Mouse (Mus musculus): Measurements from ENCODE around the gene Vmn1r234. TPM values are rescaled to one million over a fixed set of nuclear protein-coding genes. Genes with fewer than 3 reads are reported as not detected.
"Not testable (repeated sequence)": the region's sequence is repeated elsewhere in the genome, so short reads cannot be mapped to it uniquely, and the experiment has no call there.

The Vmn1r234 gene
- total RNA-seq (2021) = not detected
- not detected in 2 replicates for polyA plus RNA-seq (2012; rRNA removed)
- long read RNA-seq = 0 reads

- no peak for DNase-seq
These were observed at the start of gene Vmn1r234 for GRCm38 (mm10) chr17:21225787-21226186. Vmn1r234 (plus strand) TSS chr17:21226087.

GRCm38 (mm10) chr17:21211081-21211480 lies 14.8 kb upstream of the Vmn1r234 start:
- DNase-seq = not testable (repeated sequence)

- DNase-seq = peak; percentile 27
These were observed 5.8 kb downstream of the Vmn1r234 start for GRCm38 (mm10) chr17:21231654-21232053.

GRCm38 (mm10) chr17:21256111-21256510 lies 30.2 kb downstream of the Vmn1r234 start, which contains the start of gene Vmn1r235:
Vmn1r235 (plus strand) TSS chr17:21256411.
- no peak for DNase-seq

DNA sequence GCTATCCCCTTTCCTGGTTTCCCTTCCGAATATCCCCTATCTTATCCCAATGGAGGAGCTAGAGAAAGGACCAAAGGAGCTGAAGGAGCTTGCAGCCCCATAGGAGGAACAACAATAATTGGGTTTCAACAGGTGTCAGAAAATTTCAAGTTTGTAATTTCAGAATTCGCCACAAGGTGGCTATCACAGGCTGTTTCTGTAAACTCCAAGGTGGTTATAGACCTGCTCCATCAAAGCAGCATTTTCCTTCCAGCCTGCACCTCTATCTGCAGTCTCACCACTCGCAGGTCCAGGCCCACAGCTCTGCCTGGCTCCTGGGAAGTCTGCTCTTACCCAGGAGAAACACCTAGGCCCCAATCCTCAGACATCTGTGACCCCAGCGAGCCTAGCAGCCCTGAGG lies 46.2 kb downstream of the Vmn1r234 start:
- DNase-seq = peak; percentile 27

DNA sequence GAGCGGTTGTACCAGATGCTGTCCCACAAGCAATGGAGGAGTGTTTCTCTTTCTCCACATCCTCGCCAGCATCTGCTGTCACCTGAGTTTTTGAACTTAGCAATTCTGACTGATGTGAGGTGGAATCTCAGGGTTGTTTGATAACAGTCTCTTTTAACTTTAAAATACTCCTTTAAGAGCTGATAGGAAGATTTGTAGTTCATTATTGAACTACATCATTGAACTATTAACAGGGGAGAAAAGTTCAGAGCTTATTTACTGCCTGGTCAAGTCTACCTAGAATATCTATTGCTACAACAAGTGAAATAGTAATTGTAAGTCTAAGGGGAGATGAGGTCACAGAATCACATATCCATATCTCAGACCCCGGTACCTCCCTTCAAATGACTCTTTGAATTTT lies 56.8 kb downstream of the Vmn1r234 start, which contains the start of gene Vmn1r236:
Vmn1r236 (plus strand) TSS at position 301 of the 400 bp plus-strand sequence.
- DNase-seq = no peak

- no peak for DNase-seq
These were observed 58.5 kb downstream of the Vmn1r234 start for GRCm38 (mm10) chr17:21284395-21284794.

Small RNA genes lying within 50 kb of the gene (microRNA-seq; reads per million reads assigned to microRNA genes)
- gene Gm26384 = 0 reads per million in 2 experiments

Other genes with a start within 250 kb of the Vmn1r234 start
- gene Vmn1r233, start 229.6 kb upstream of the Vmn1r234 start, total RNA-seq (2021) = not detected
- gene Vmn1r233, start 229.6 kb upstream of the Vmn1r234 start, polyA plus RNA-seq (2012; rRNA removed) = not detected in 2 replicates
- 10 to 100 TPM; 12.4 to 13.5 TPM for gene Zfp160, start 217.2 kb upstream of the Vmn1r234 start, total RNA-seq (2021)
- gene Zfp160, start 217.2 kb upstream of the Vmn1r234 start, polyA plus RNA-seq (2012; rRNA removed) = 0.81 and 0.90 TPM in 2 replicates
- gene Vmn1r235, start 30.3 kb downstream of the Vmn1r234 start, total RNA-seq (2021) = not detected
- not detected in 2 replicates for gene Vmn1r235, start 30.3 kb downstream of the Vmn1r234 start, polyA plus RNA-seq (2012; rRNA removed)
- not detected for gene Vmn1r236, start 56.9 kb downstream of the Vmn1r234 start, total RNA-seq (2021)
- not detected in 2 replicates for gene Vmn1r236, start 56.9 kb downstream of the Vmn1r234 start, polyA plus RNA-seq (2012; rRNA removed)
- not detected for gene Vmn1r237, start 85.8 kb downstream of the Vmn1r234 start, total RNA-seq (2021)
- not detected in 2 replicates for gene Vmn1r237, start 85.8 kb downstream of the Vmn1r234 start, polyA plus RNA-seq (2012; rRNA removed)
- gene Zfp677, start 157.7 kb downstream of the Vmn1r234 start, total RNA-seq (2021) = 1 to 10 TPM; 3.7 to 4.4 TPM
- gene Zfp677, start 157.7 kb downstream of the Vmn1r234 start, polyA plus RNA-seq (2012; rRNA removed) = 0.06 TPM in 1 of 2 replicates, not detected in the other
- 1 to 10 TPM; 2.4 to 2.7 TPM for gene Zfp54, start 197.1 kb downstream of the Vmn1r234 start, total RNA-seq (2021)
- 0.22 TPM in 1 of 2 replicates, not detected in the other for gene Zfp54, start 197.1 kb downstream of the Vmn1r234 start, polyA plus RNA-seq (2012; rRNA removed)
- gene Zfp51, start 224.3 kb downstream of the Vmn1r234 start, total RNA-seq (2021) = 1 to 10 TPM; 6.3 to 9.7 TPM
- gene Zfp51, start 224.3 kb downstream of the Vmn1r234 start, polyA plus RNA-seq (2012; rRNA removed) = 0.06 and 0.07 TPM in 2 replicates

Data from adrenal gland, adult 2 months (tissue).